Comparison of ENCODE assay signal across 15 mouse cellular contexts in genomic region chr10:116962803-116963202, GRCm38 (mm10). TPM values are rescaled to one million over a fixed set of nuclear protein-coding genes. Genes with fewer than 3 reads are reported as not detected.
A peak's percentile ranks its signal among the peaks of the same experiment; 100 is the strongest.
DNase-seq lines count a peak whose midpoint lies in the region; ATAC-seq and TF ChIP-seq lines count a peak whose summit lies in the region.
"Had no signal": no experiment of that assay in that cellular context is flagged by ENCODE, and none has a peak within 500 bp of the region (broad histone marks: within the 10 kb centered on the region; RNA-seq: fewer than 3 reads in every experiment).

No protein-coding gene starts in this region.

- H3K27me3 ChIP-seq in testis, adult 2 months (ENCODE audit: control insufficient read depth, insufficient read depth, low read length): no peaks in the 10 kb centered on the region
- H3K27me3 ChIP-seq: hindbrain, embryonic 13.5 days had no signal

- no peak overlapping the region for H3K27ac ChIP-seq in left cerebral cortex, adult 2 months
- H3K27ac ChIP-seq in testis, adult 2 months (ENCODE audit: control insufficient read depth, insufficient read depth, low read depth, low read length): no peak overlapping the region
- H3K27ac ChIP-seq: hindbrain, embryonic 13.5 days had no signal

- TF ChIP-seq POLR2A in testis, adult 2 months (IDR thresholded peaks at IDR 0.05; ENCODE audit: control insufficient read depth, low read depth, low read length): no peak

- no peaks in the 10 kb centered on the region for H3K36me3 ChIP-seq in testis, adult 2 months (ENCODE audit: control insufficient read depth, insufficient read depth, low read length)
- H3K36me3 ChIP-seq: hindbrain, embryonic 13.5 days had no signal

- no peak; the same call in 1 of the 2 replicates for TF ChIP-seq CTCF in left cerebral cortex, adult 2 months (IDR thresholded peaks at IDR 0.05)
- peak; percentile 15; the same call in 1 of the 2 replicates for TF ChIP-seq CTCF in testis, adult 2 months (IDR thresholded peaks at IDR 0.05; ENCODE audit: control insufficient read depth, insufficient read depth, insufficient replicate concordance, low read depth, low read length)

- intact Hi-C loops in left cerebral cortex, postnatal 4 days (cut with DNase I): no loop called here
- intact Hi-C loops in left cerebral cortex, adult 2 months (cut with DNase I): loop anchor here (10.0 kb wide), 1 partner anchor 278 kb away; no protein-coding TSS in a partner anchor

- H3K4me3 ChIP-seq in left cerebral cortex, adult 2 months: no peak overlapping the region
- peak overlapping the region; percentile 43 for H3K4me3 ChIP-seq in testis, adult 2 months (ENCODE audit: control insufficient read depth, low read depth, low read length)
- H3K4me3 ChIP-seq: hindbrain, embryonic 13.5 days; myocyte had no signal

- DNase-seq in CD4-positive, CD25-positive, alpha-beta regulatory T cell, adult 2 months (ENCODE audit: low read depth, low spot score): peak; percentile 39
- DNase-seq in left cerebral cortex, postnatal 4 days: peak; percentile 15
- no peak for DNase-seq in left cerebral cortex, adult 2 months (ENCODE audit: extremely low spot score in 1 of 2, low spot score in 2 of 2)
- DNase-seq in WW6 (ENCODE audit: low read depth, low spot score): peak; percentile 26
- no peak for DNase-seq in frontal cortex, postnatal 25 days (ENCODE audit: low spot score in 2 of 2)
- DNase-seq in embryo, embryonic 11 days: no peak
- DNase-seq: cerebellum, postnatal 36 days had no signal

- peaks cover 6% of the 10 kb centered on the region; the same call in 1 of the 2 replicates for H3K4me1 ChIP-seq in testis, adult 2 months (ENCODE audit: control insufficient read depth, insufficient read depth, low read length)
- H3K4me1 ChIP-seq: hindbrain, embryonic 13.5 days had no signal

- ATAC-seq in CD4-positive, CD25-positive, alpha-beta regulatory T cell, adult 4 months: no peak

RNA-seq across cellular contexts. Expression of gene Gm10271, which starts 9.6 kb away (rescaled TPM):
- polyA plus RNA-seq in CD4-positive, CD25-positive, alpha-beta regulatory T cell, adult 4 months (2017; shearing (Covaris generic)): not detected
- not detected for total RNA-seq in left cerebral cortex, postnatal 4 days (2021)
- not detected for total RNA-seq in left cerebral cortex, adult 2 months (2021)
- polyA plus RNA-seq in testis, adult 2 months (2012; rRNA removed): not detected in 2 replicates
- total RNA-seq: gastrocnemius, adult 18-20 months; left cerebral cortex, postnatal 25 days; megakaryocyte progenitor cell, adult 5-6 weeks had no signal
- polyA plus RNA-seq: heart, embryonic 11.5 days; hindbrain, embryonic 13.5 days; myocyte had no signal

RNA-seq across cellular contexts. Expression of gene Rab3ip, which starts 12.2 kb away (rescaled TPM):
- 10 to 100 TPM; 12.1 to 15.9 TPM for polyA plus RNA-seq in CD4-positive, CD25-positive, alpha-beta regulatory T cell, adult 4 months (2017; shearing (Covaris generic))
- total RNA-seq in left cerebral cortex, postnatal 4 days (2021): 10 to 100 TPM; 41.2 to 42.9 TPM
- total RNA-seq in left cerebral cortex, adult 2 months (2021): 10 to 100 TPM; 42.6 to 47.3 TPM
- 225 and 271 TPM in 2 replicates for polyA plus RNA-seq in testis, adult 2 months (2012; rRNA removed)

RNA-seq across cellular contexts. Expression of gene Best3, which starts 23.3 kb away (rescaled TPM):
- not detected for polyA plus RNA-seq in CD4-positive, CD25-positive, alpha-beta regulatory T cell, adult 4 months (2017; shearing (Covaris generic))
- total RNA-seq in left cerebral cortex, postnatal 4 days (2021): under 1 TPM in 1 of 2 experiments, not detected in 1; 0.16 TPM
- under 1 TPM; 0.12 to 0.29 TPM for total RNA-seq in left cerebral cortex, adult 2 months (2021)
- polyA plus RNA-seq in testis, adult 2 months (2012; rRNA removed): 1.3 and 1.4 TPM in 2 replicates
- total RNA-seq: megakaryocyte progenitor cell, adult 5-6 weeks had no signal

Comparison
In these comparisons a context has a peak if more than half of its experiments do, and no peak if none do; other contexts are left out.
1. DNase-seq: peak in CD4-positive, CD25-positive, alpha-beta regulatory T cell, adult 2 months (single experiment), left cerebral cortex, postnatal 4 days (single experiment) and WW6 (single experiment); none in left cerebral cortex, adult 2 months (0 of 2), frontal cortex, postnatal 25 days (0 of 2) and embryo, embryonic 11 days (single experiment).